Mouse (Mus musculus): Measurements from ENCODE around the gene Lck.
A peak's percentile ranks its signal among the peaks of the same experiment; 100 is the strongest.

DNA sequence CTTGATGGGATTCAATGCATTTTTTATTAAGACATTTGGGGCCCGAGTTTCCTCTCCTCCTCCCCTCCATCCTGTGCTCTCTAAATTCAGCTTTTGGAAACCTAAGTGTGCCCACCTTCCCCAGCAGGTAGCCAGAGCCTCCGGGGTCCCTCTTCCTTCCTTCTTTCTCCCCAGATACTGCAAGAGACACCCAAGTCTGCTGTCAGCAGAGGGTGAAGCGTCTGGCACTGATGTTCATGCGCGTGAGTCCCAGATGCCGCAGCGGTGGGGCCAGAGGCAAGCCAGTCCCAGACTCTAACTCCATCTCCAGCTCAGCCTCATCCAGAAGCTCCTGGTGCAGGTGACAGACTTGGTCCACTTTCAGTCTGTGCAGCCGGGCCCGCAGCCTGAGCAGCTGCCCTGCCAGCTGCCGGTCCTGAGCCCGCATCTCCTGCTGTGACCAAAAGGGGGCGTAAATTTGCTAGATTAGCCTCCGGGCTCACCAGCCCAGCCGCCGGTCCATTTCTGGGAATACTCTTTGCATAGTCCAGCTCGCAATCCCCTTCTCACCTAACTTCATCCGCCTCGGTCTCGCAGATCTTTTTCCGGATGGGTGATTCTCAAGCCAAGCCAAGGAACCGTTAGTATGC is 3.5 kb upstream of the Lck start:
- TF ChIP-seq CTCF (conservative IDR thresholded peaks at IDR 0.05; ENCODE audit: insufficient read depth, insufficient read length, low read depth, low read length) (peak; percentile 75), POLR2A (IDR thresholded peaks at IDR 0.05; ENCODE audit: low read depth, low read length) (no peak)
